Mouse (Mus musculus) stomach, embryonic 15.5 days (tissue): ENCODE data around the gene Zbtb1. TPM values are rescaled to one million over a fixed set of nuclear protein-coding genes. Genes with fewer than 3 reads are reported as not detected.
"Not testable (repeated sequence)": the region's sequence is repeated elsewhere in the genome, so short reads cannot be mapped to it uniquely, and the experiment has no call there.

ENCODE experiments used
- ATAC-seq: fragments of 200-750 bp; cut with Nextera tagmentation; 2 replicates; pipeline ENCODE4 v1.8.0; 2017; ENCODE audit warnings: low read depth, moderate number of reproducible peaks, moderate TSS enrichment; ENCODE audit not compliant: insufficient read depth, low FRiP score
- H3K27ac ChIP-seq: fragments of 300-500 bp; sonication (generic); 2 replicates; pipeline ENCODE4 v1.5.1; 2015; ENCODE audit warnings: mild to moderate bottlenecking, inconsistent platforms
- H3K27me3 ChIP-seq: fragments of 300-500 bp; sonication (generic); replicated peaks from 2 replicates; pipeline ENCODE4 v1.6.1; 2015; ENCODE audit warnings: inconsistent platforms
- H3K36me3 ChIP-seq: fragments of 300-500 bp; sonication (generic); 2 replicates; pipeline ENCODE4 v1.6.1; 2015; ENCODE audit warnings: inconsistent platforms
- H3K4me1 ChIP-seq: fragments of 300-500 bp; sonication (generic); 2 replicates; pipeline ENCODE4 v1.6.1; 2015; ENCODE audit warnings: inconsistent platforms
- H3K4me2 ChIP-seq: fragments of 300-500 bp; sonication (generic); 2 replicates; pipeline ENCODE4 v1.6.1; 2015; ENCODE audit warnings: mild to moderate bottlenecking, inconsistent platforms
- H3K4me3 ChIP-seq: fragments of 300-500 bp; sonication (generic); replicated peaks from 2 replicates; pipeline ENCODE4 v1.5.1; 2015; ENCODE audit warnings: inconsistent platforms
- H3K9ac ChIP-seq: fragments of 300-500 bp; sonication (generic); 2 replicates; pipeline ENCODE4 v1.6.1; 2015; ENCODE audit warnings: inconsistent platforms
- H3K9me3 ChIP-seq: fragments of 300-500 bp; sonication (generic); 2 replicates; pipeline ENCODE4 v1.6.1; 2016; ENCODE audit warnings: inconsistent platforms
- WGBS: fragments of 180-500 bp; shearing (Covaris S2); methylation state at CpG from one replicate; pipeline ENCODE4 v1.1.7; 2015; 5-methylcytosine and 5-hydroxymethylcytosine counted together
- polyA plus RNA-seq: library from polyadenylated mRNA; unstranded; fragments of >200 nt; fragmentation: Nextera tagmentation; extraction: Ambion mirVana; gene quantifications from 2 replicates; pipeline ENCODE4 v1.2.1, GENCODE M21; 2015

Zbtb1 gene
- polyA plus RNA-seq, 1 experiment from 2014 or later: 9.5 TPM

- Histone ChIP-seq H3K36me3 (no peaks in the 10 kb centered on the region), H3K27me3 (no peaks in the 10 kb centered on the region), H3K4me2 (peak within 1 kb of the TSS; percentile 71), H3K4me3 (peak within 1 kb of the TSS; percentile 42), H3K27ac (no peak within 1 kb of the TSS), H3K9ac (peak within 1 kb of the TSS; percentile 12; the same call in 1 of the 2 replicates), H3K9me3 (no peaks in the 10 kb centered on the region), H3K4me1 (peaks cover 8% of the 10 kb centered on the region; the same call in 1 of the 2 replicates)
- ATAC-seq: peak; percentile 72; the same call in 1 of the 2 replicates
- 2% methylated on average over 37 of the region's 37 CpGs for WGBS
These were observed 47.4 kb downstream of the Zbtb1 start, which contains the start of gene Ppp1r36 for GRCm38 (mm10) chr12:76417433-76417854. Gene Ppp1r36, plus strand, starts transcription at chr12:76417538.

GRCm38 (mm10) chr12:76418346-76418745 is 48.3 kb downstream of the Zbtb1 start:
- H3K9me3 ChIP-seq: no peaks in the 10 kb centered on the region
- H3K27ac ChIP-seq: no peak overlapping the region
- no peak overlapping the region for H3K9ac ChIP-seq
- WGBS: 89% methylated on average over 5 of the region's 5 CpGs
- H3K27me3 ChIP-seq: no peaks in the 10 kb centered on the region
- H3K4me3 ChIP-seq: no peak overlapping the region
- ATAC-seq: no peak
- no peak overlapping the region for H3K4me2 ChIP-seq
- H3K4me1 ChIP-seq: peaks cover 8% of the 10 kb centered on the region; the same call in 1 of the 2 replicates
- no peaks in the 10 kb centered on the region for H3K36me3 ChIP-seq

- Histone ChIP-seq H3K9me3 (no peaks in the 10 kb centered on the region), H3K36me3 (no peaks in the 10 kb centered on the region), H3K27ac (no peak overlapping the region), H3K9ac (no peak overlapping the region), H3K27me3 (no peaks in the 10 kb centered on the region), H3K4me2 (no peak overlapping the region), H3K4me1 (no peaks in the 10 kb centered on the region), H3K4me3 (no peak overlapping the region)
- ATAC-seq: no peak
- 88% methylated on average over 3 of the region's 3 CpGs for WGBS
These were observed 55.2 kb downstream of the Zbtb1 start for GRCm38 (mm10) chr12:76425256-76425655.

GRCm38 (mm10) chr12:76427546-76427945 is 57.5 kb downstream of the Zbtb1 start:
- H3K9ac ChIP-seq: no peak overlapping the region
- no peak overlapping the region for H3K4me2 ChIP-seq
- H3K27ac ChIP-seq: no peak overlapping the region
- H3K4me1 ChIP-seq: no peaks in the 10 kb centered on the region
- no peaks in the 10 kb centered on the region for H3K27me3 ChIP-seq
- H3K9me3 ChIP-seq: no peaks in the 10 kb centered on the region
- 51% methylated on average over 5 of the region's 5 CpGs for WGBS
- H3K36me3 ChIP-seq: no peaks in the 10 kb centered on the region
- ATAC-seq: no peak
- H3K4me3 ChIP-seq: no peak overlapping the region

GRCm38 (mm10) chr12:76430879-76431406 is 60.9 kb downstream of the Zbtb1 start:
- Histone ChIP-seq H3K27me3 (no peaks in the 10 kb centered on the region), H3K36me3 (no peaks in the 10 kb centered on the region), H3K9ac (no peak overlapping the region), H3K27ac (no peak overlapping the region), H3K4me3 (no peak overlapping the region), H3K4me1 (peaks cover 4% of the 10 kb centered on the region; the same call in 1 of the 2 replicates), H3K9me3 (no peaks in the 10 kb centered on the region), H3K4me2 (no peak overlapping the region)
- WGBS: 43% methylated on average over 5 of the region's 5 CpGs
- no peak for ATAC-seq

- Histone ChIP-seq H3K4me1 (peaks cover 4% of the 10 kb centered on the region; the same call in 1 of the 2 replicates), H3K4me3 (no peak overlapping the region), H3K27ac (no peak overlapping the region), H3K9me3 (no peaks in the 10 kb centered on the region), H3K4me2 (no peak overlapping the region), H3K36me3 (no peaks in the 10 kb centered on the region), H3K27me3 (no peaks in the 10 kb centered on the region), H3K9ac (no peak overlapping the region)
- no peak for ATAC-seq
- 70% methylated on average over 6 of the region's 6 CpGs for WGBS
These were observed 61.4 kb downstream of the Zbtb1 start for GRCm38 (mm10) chr12:76431431-76431830.

- Histone ChIP-seq H3K36me3 (no peaks in the 10 kb centered on the region), H3K4me3 (no peak overlapping the region), H3K27me3 (no peaks in the 10 kb centered on the region), H3K9ac (no peak overlapping the region), H3K4me1 (peaks cover 4% of the 10 kb centered on the region; the same call in 1 of the 2 replicates), H3K9me3 (no peaks in the 10 kb centered on the region), H3K4me2 (no peak overlapping the region), H3K27ac (no peak overlapping the region)
- no peak for ATAC-seq
- 40% methylated on average over 7 of the region's 7 CpGs for WGBS
These were observed 64.0 kb downstream of the Zbtb1 start for GRCm38 (mm10) chr12:76434111-76434510.

- Histone ChIP-seq H3K4me3 (peak overlapping the region; percentile 38), H3K27ac (no peak overlapping the region), H3K4me2 (peak overlapping the region; percentile 81), H3K27me3 (no peaks in the 10 kb centered on the region), H3K9me3 (no peaks in the 10 kb centered on the region), H3K9ac (0 out of 2 replicates have a peak overlapping the region, but pooled peaks have one; percentile 19), H3K4me1 (peaks cover 4% of the 10 kb centered on the region; the same call in 1 of the 2 replicates), H3K36me3 (no peaks in the 10 kb centered on the region)
- WGBS: 3% methylated on average over 17 of the region's 17 CpGs
- peak; percentile 35; the same call in 1 of the 2 replicates for ATAC-seq
These were observed 65.0 kb downstream of the Zbtb1 start for GRCm38 (mm10) chr12:76435084-76435483.

GRCm38 (mm10) chr12:76435549-76435948 is 65.5 kb downstream of the Zbtb1 start:
- H3K9ac ChIP-seq: no peak overlapping the region

GRCm38 (mm10) chr12:76443488-76443887 is 73.4 kb downstream of the Zbtb1 start:
- H3K9me3 ChIP-seq, H3K4me2 ChIP-seq, H3K36me3 ChIP-seq, H3K27me3 ChIP-seq, ATAC-seq, H3K27ac ChIP-seq, H3K4me3 ChIP-seq, H3K9ac ChIP-seq, H3K4me1 ChIP-seq: not testable (repeated sequence)
- 80% methylated on average over 6 of the region's 6 CpGs for WGBS

More at GRCm38 (mm10) chr12:76435549-76435948, 65.5 kb downstream of the Zbtb1 start:
- Histone ChIP-seq H3K4me3 (peak overlapping the region; percentile 38), H3K27me3 (no peaks in the 10 kb centered on the region), H3K4me1 (peaks cover 4% of the 10 kb centered on the region; the same call in 1 of the 2 replicates), H3K9me3 (no peaks in the 10 kb centered on the region), H3K4me2 (peak overlapping the region; percentile 81), H3K36me3 (no peaks in the 10 kb centered on the region), H3K27ac (no peak overlapping the region)
- WGBS: 43% methylated on average over 8 of the region's 8 CpGs
- peak; percentile 31; the same call in 1 of the 2 replicates for ATAC-seq

DNA sequence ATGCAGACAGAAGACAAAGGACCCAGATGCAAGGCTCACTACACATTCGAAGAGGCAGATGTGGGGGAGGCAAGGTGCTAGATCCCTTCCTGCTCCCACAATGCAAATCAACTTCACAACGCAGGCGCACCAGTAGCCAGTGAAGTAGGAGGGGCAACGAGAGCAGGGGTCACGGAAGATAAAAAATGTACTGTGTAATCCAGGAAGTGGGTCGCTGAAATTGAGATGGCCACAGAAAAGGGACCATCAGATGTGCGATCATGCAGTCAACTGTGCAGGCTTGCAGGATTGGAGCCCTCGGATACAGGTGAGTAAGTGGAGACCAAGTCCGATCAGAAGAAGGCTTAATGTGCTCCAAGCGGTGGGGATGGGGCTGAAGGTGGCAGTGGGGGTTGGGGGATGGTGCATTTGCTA is 74.3 kb downstream of the Zbtb1 start:
- no peak overlapping the region; the same call in 1 of the 2 replicates for H3K4me3 ChIP-seq
- no peaks in the 10 kb centered on the region for H3K4me1 ChIP-seq
- no peaks in the 10 kb centered on the region for H3K36me3 ChIP-seq
- no peak overlapping the region for H3K9ac ChIP-seq
- no peak for ATAC-seq
- H3K27ac ChIP-seq: no peak overlapping the region
- no peaks in the 10 kb centered on the region for H3K9me3 ChIP-seq
- 50% methylated on average over 10 of the region's 10 CpGs for WGBS
- H3K4me2 ChIP-seq: no peak overlapping the region
- no peaks in the 10 kb centered on the region for H3K27me3 ChIP-seq

DNA sequence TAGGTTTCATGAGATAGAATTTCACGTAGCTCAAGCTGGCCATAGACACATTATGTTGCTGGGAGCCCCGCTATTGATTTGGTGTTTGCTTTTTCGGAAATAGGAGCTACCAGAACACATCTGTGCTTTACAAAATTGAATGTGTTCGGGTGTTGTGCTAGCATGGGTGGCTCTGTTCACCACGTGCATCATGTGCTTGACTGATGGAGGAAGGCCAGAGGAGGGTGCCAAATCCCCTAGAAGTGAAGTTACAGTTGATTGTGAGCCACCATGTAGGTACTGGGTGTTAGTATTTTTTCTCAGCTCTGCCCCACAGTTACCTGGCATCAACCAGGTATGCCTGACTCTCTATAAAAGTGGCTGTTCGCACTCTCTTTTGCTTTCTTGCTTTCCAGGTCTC is 74.8 kb downstream of the Zbtb1 start:
- no peaks in the 10 kb centered on the region for H3K9me3 ChIP-seq

More for the DNA sequence above, 74.8 kb downstream of the Zbtb1 start:
- Histone ChIP-seq H3K4me2 (no peak overlapping the region), H3K4me3 (no peak overlapping the region; the same call in 1 of the 2 replicates), H3K4me1 (no peaks in the 10 kb centered on the region), H3K9ac (no peak overlapping the region), H3K36me3 (no peaks in the 10 kb centered on the region), H3K27me3 (no peaks in the 10 kb centered on the region), H3K27ac (no peak overlapping the region)
- WGBS: 79% methylated on average over 6 of the region's 6 CpGs
- no peak for ATAC-seq
